Mouse (Mus musculus): ENCODE data around the gene Aars2.

Aars2 gene

GRCm38 (mm10) chr17:45506700-45507189 lies at the start of gene Aars2:
TSS of gene Aars2 (plus strand) at chr17:45506841.
- DNase-seq (ENCODE audit: low spot score), result peak; percentile 83

- DNase-seq (ENCODE audit: low spot score), result no peak
These were observed 49.2 kb upstream of the Aars2 start for GRCm38 (mm10) chr17:45457487-45457886.

DNA sequence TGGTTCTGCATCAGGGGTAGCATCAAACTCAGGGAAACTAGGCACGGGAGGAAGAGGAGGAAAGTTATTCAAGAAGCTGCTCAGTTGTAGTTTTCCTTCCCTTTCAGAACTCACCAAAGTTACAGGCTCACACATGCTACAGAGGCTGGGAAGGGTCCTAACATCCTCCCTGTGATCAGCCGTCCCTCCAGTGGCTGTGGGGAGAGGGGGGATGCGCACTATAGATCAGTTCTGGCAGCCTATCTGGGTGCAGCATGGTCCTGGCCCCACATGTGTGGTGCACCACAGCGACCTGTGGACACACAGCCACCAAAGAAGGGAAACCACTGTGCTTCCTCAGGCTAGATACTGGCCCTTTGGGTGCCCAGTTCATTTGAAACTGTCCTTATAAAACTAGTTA lies 48.1 kb upstream of the Aars2 start:
- no peak for DNase-seq (ENCODE audit: low spot score)

DNA sequence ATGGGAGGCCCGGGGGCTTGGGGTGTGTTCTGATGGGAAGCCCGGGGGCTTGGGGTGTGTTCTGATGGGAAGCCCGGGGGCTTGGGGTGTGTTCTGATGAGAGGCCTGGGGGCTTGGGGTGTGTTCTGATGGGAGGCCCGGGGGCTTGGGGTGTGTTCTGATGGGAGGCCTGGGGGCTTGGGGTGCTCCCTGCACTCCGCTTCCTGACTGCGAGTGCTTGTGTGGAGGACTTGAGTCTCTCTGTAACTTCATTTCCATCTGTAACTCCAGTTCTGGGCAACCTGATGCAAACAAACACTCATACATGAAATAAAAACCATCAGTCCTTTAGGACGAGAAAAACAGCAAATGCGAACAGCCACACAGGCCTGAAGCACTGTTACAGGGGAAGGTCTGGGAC lies 47.6 kb upstream of the Aars2 start:
- no peak for DNase-seq (ENCODE audit: low spot score)

- DNase-seq (ENCODE audit: low spot score), result no peak
These were observed 44.1 kb upstream of the Aars2 start for GRCm38 (mm10) chr17:45462506-45462905.

DNA sequence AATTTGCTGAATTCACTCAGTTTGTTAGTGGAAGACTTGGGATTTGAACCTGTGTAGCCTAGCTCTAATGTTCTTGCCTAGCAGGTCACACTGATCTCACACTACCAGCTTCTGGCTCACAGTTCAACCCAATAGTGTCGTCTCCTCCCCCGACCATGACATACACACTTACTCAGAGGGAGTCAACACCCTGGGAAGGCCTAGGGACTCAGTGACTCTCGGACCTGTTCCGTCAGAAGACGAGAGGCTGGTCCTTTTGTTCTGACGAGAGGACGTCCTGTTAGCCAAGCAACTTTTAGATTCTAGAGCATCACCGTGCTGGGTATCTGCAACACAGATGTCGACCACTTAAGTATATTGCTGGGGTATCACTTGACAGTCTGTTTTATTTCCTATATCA lies 42.4 kb upstream of the Aars2 start:
- no peak for DNase-seq (ENCODE audit: low spot score)

DNA sequence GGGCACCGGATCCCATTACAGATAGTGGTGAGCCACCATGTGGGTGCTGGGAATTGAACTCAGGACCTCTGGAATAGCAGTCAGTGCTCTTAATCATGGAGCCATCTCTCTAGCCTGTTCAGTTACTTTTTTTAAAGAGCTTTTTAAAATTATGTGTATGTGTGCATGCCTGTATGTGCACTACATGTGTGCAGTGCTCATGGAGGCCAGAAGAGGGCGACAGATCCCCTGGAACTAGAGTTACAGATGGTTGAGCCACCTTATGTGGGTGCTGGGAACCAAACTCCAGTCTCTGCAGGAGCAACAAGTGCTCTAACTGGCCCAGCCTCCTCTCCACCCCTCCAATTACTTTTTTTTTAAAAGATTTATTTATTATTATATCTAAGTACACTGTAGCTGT lies 39.9 kb upstream of the Aars2 start:
- no peak for DNase-seq (ENCODE audit: low spot score)

DNA sequence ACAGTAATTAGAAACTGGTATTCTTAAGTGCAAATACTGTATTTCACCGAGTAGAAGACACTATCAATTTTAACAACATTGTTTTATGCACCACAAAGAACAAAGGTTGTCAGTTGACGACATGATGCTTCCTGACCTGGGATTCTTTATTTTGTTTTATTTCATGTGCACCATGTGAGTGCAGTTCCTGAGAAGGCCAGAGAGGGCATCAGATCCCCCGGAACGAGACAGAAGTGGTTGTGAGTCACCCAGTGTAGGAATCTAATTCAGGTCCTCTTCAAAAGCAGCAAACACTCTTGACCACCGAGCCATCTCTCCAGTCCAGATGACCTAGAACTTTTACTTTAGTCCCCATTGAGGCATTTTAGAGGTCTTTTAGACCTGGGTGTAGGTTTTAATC lies 38.3 kb upstream of the Aars2 start:
- DNase-seq (ENCODE audit: low spot score), result no peak

GRCm38 (mm10) chr17:45470726-45471125 lies 35.9 kb upstream of the Aars2 start:
- DNase-seq (ENCODE audit: low spot score), result no peak

DNA sequence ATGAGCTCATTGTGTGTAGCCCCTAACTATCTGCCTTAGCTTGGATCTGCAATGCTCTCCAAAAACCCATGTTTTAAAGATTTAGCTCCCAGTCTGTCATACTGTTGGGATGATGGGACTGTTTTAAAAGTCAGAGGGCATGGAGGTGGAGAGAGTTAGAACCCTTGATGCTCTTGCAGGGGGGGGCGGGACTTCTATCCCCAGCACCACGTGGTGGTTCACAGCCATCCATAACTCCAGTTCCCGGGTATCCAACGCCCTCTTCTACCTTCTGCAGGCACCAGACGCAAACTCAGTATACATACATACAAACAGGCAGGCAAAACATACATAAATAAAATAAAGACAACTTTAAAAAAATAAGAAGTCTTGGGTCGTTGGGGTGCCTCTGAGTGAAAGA lies 33.0 kb upstream of the Aars2 start:
- DNase-seq (ENCODE audit: low spot score), result no peak

- DNase-seq (ENCODE audit: low spot score), result no peak
These were observed 32.5 kb upstream of the Aars2 start for GRCm38 (mm10) chr17:45474146-45474545.

DNA sequence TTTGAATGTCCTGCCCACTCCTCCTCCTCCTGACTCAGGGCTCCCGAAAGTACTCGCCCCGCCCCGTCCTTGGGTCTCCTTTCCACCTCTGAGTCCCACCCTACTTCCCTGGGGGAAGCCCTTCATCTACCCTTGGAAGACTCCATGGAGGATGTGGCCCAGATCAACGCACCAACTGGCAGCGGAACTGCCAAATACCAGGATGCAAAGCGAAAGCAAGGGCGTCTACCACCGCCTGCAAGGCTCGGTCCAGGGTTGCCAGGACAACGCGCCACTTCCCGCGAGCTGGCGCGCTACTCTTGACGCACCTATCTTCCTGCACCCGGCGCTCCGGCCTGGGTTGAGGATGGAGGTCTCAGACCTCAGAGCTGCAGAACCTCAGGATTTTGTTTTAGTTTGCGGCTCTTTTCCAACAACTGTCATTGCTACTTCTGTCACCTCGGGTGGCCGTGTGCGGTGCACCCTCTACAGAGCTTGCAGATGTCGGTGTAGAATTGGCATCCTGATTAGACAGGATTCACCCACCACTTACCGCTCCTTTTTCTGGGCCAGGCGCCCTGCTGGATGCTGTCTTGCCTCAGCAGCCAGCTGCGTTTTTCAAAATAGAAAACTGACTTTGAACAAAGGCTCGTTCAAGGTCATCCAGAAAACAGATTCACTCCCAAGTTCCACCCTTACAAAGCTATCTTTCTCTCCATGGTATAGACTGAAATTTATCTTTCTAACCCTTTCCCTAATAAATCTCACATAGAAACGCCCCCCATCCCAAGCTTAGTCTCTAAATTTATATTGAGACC lies 31.8 kb upstream of the Aars2 start, which contains the start of gene Spats1:
Gene Spats1 (minus strand): TSS at position 747 of the 797 bp plus-strand sequence.
- DNase-seq (ENCODE audit: low spot score), result peak; percentile 67

DNA sequence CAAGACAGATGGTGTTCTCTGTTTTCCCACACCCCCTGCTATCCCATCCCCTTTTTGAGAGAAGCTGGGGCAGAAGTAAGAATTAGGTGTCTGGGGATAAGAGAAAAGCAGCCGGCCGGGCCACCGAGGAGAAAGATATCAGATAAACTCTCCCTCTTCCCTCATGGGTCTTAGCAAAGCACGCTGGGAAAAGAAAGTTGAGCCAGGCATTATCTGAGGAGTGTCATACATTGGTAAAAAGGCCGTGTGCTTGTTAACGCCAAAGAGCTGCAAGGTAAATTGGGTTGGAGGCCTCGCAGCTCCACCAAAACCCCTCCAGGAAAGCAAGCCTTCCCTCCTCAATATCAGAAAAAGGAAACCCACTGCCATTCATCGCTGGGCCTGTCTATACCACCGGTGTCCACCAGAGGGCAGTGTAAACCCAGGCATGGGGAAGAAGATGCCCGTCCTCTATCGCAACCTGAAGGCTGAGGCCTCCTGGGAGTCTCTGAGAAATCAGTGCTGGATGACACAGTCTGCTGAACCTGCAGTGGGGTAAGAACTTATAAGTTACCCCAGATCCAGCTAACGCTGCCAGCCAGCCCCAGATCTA lies 28.3 kb upstream of the Aars2 start:
- peak; percentile 75 for DNase-seq (ENCODE audit: low spot score)

- DNase-seq (ENCODE audit: low spot score), result no peak
These were observed 26.2 kb upstream of the Aars2 start for GRCm38 (mm10) chr17:45480429-45480828.

DNA sequence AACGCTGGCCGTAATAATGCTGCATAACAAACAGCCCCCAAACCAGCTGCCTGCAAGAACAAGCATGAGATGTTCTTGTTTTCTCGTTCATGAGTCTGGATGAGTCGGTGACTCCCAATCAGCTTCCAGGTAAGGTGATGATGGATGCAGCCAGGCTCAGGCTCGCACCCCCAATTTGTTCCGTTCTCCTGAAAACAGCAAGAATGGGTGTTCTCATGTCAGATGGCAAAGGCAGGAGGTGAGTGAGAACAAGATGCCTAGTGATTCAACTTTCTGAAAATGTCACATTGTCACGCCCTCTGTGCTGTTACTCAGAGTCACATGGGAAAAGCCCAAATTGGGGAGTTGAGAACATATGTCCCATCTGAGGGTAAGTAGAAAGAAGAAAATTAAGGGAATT lies 21.1 kb upstream of the Aars2 start:
- DNase-seq (ENCODE audit: low spot score), result no peak

GRCm38 (mm10) chr17:45487216-45487615 lies 19.4 kb upstream of the Aars2 start:
- no peak for DNase-seq (ENCODE audit: low spot score)

DNA sequence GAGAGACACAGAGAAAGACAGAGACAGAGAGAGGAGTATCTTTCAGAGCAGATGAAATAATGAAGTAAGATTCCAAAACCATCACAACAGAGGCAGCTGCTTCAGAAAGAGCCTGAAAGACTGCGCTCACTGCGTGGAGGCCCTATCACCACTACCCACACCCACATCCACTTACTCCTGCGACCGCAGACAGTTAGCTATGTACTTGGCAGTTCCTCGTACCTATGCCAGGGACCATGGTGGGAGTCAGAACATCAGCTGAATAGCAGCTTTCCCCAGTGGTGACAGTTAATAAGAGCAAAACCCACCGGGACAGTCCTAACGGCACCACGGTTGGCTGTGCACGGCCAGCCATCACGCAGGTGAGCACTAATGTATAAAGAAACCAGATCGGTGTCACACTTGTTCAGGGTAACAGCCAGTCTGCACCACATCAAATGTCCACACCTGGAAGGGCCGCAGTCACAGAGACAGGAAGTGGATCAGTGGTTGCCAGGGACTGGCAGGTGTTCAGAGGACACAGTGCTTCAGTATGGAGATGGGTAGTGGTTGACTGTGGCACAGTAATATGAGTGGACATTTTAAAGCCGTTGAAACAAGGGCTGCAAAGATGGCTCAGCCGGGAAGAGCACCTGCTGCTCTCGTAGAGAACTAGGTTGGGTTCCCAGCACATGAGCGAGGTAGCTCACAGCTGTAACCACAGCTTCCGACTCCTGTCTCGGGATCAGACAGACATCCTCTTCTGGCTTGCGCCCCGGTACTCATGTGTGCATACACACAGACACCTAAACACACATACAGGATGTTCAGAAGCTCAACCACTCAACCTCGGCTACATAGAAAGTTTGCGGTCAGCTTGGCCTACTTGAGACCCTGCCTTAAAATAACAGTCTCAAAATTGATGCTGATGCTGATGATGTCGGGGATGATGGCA lies 18.1 kb upstream of the Aars2 start:
- DNase-seq (ENCODE audit: low spot score), result no peak

DNA sequence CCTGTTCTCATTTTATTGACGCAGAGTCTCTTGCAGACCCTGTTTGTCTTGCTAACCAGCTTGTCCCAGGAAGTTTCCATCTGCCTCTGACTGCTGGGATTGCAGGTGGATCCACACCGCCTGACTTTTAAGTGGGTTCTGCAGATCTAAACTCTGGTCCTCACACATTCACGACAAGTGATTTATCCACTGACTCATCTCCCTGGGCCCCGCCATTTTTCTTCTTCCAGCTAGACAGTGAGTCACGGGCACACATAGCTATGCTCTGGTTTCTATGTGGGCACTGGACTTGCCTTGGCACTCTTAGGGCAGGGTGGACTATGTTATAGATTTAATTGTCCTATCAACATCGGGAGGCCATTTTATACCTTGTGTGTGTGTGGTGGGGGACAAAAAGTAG lies 16.9 kb upstream of the Aars2 start:
- DNase-seq (ENCODE audit: low spot score), result no peak

DNA sequence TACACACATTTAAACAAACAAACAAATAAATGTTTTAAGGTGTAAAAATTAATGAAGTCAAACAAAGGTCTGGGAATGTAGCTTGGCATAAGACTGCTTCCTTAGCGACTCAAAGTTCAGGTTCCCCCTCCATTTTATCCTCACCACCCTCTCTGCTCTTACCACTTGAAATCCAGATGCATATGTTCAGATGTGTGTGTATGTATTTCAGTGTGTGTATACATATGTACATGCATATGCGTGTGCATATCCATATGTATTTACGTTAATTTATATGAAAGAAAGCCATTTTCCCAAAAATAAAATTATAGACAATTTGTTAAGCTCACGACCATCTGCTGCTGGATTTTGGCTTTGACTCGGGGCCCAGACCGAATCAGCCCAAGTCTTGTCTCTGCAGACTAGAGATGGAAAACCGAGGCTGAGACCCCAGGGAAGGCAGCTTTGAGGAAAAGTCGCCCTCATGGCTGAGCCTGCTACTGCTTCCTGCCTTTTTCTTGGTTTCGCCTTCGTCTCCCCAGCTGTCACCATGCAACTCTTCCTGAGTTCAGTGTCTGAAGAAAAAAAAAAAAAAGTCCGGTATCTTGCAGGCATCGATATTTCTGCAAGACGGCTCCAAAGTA lies 16.0 kb upstream of the Aars2 start:
- no peak for DNase-seq (ENCODE audit: low spot score)

DNA sequence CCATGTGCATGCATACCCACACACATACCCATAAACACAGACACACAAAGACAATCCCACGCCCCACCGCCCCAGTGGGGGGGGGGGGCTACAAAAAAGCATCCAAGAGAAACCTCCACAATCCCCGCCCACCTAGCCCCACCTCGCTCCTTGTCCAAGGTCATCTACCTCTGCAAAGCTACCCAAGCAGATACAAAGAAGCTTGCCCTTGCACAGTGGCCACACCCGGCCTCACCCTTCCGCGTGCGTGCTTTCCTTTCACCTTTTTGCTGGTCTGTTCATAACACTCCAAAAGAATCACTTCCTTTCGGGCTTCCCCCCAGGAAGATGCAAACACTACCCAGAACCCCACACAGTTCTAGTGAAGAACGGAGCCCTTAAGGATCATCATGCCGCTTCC lies 11.2 kb upstream of the Aars2 start:
- DNase-seq (ENCODE audit: low spot score), result no peak

- no peak for DNase-seq (ENCODE audit: low spot score)
These were observed 8.2 kb upstream of the Aars2 start for GRCm38 (mm10) chr17:45498397-45498796.

DNA sequence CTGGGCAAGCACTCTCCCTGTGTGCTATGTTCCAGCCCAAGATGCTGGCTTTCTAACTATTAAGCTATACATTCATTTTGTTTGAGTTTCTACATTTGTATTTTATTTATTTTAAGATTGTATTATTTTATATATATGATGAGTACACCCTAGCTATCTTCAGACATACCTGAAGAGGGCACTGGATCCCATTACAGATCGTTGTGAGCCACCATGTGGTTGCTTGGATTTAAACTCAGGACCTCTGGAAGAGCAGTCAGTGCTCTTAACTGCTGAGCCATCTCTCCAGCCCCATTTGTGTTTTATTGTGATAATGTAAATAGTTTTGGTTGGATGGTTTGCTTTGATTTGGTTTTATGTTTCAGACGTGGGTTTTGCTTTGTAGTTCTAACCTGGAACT lies 7.1 kb upstream of the Aars2 start:
- no peak for DNase-seq (ENCODE audit: low spot score)
